Mouse (Mus musculus): ENCODE results near the gene Smg5.
"Not testable (repeated sequence)": the region's sequence is repeated elsewhere in the genome, so short reads cannot be mapped to it uniquely, and the experiment has no call there.

DNA sequence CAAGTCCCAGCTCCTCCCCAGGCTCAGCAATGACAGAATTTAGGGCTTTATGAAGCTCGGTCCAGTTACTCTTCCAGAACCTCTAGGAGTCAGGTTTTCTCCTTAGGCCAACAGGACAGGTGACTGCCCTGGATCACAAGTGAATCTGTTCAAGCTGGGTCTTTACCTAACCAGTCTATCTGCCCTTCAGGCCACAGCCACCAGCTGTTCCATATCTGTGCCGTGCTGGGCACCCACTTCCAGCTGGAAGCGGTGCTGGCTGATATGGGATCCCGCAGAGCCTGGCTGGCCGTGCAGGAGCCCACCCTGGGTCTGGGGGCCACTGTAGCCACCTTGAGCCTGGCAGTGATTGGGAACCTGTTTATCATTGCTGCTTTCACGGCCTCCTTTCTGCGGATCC lies 46.3 kb downstream of the Smg5 start:
- not testable (repeated sequence) for TF ChIP-seq CTCF, EP300 (IDR thresholded peaks at IDR 0.05; ENCODE audit: low read depth)
